Mouse (Mus musculus) myocyte (in vitro differentiated cells): Measurements from ENCODE around the gene Aqp6. TPM values are rescaled to one million over a fixed set of nuclear protein-coding genes. Genes with fewer than 3 reads are reported as not detected.
A peak's percentile ranks its signal among the peaks of the same experiment; 100 is the strongest.

Experiments
- H3K27me3 ChIP-seq: one replicate; pipeline ENCODE4 v1.6.1; 2011; ENCODE audit not compliant: control insufficient read depth, insufficient read depth, insufficient read length
- H3K36me3 ChIP-seq: one replicate; pipeline ENCODE4 v1.6.1; 2011; ENCODE audit not compliant: control insufficient read depth, insufficient read depth
- H3K4me2 ChIP-seq: one replicate; pipeline ENCODE4 v1.6.1; 2011; ENCODE audit warnings: low read depth, control low read depth
- H3K4me3 ChIP-seq: one replicate; pipeline ENCODE4 v1.5.1; 2011; ENCODE audit warnings: mild to moderate bottlenecking, control low read depth, moderate library complexity
- H3K79me2 ChIP-seq: one replicate; pipeline ENCODE4 v1.6.1; 2011; ENCODE audit not compliant: control insufficient read depth, insufficient read depth
- H3ac ChIP-seq: one replicate; pipeline ENCODE4 v1.6.1; 2011; ENCODE audit not compliant: control insufficient read depth, insufficient read length
- CEBPB ChIP-seq: IDR thresholded peaks from 2 replicates; pipeline ENCODE4 v1.6.1; 2011; ENCODE audit warnings: mild to moderate bottlenecking, moderate library complexity; ENCODE audit not compliant: poor library complexity, insufficient read depth, severe bottlenecking
- E2F4 ChIP-seq: IDR thresholded peaks from one replicate; pipeline ENCODE4 v1.6.1; 2011; ENCODE audit warnings: mild to moderate bottlenecking, control low read depth, moderate library complexity; ENCODE audit not compliant: insufficient read depth
- MAX ChIP-seq: IDR thresholded peaks from one replicate; pipeline ENCODE4 v1.6.1; 2011; ENCODE audit warnings: low read depth, mild to moderate bottlenecking, control low read depth
- MYOD1 ChIP-seq, 3 experiments: IDR thresholded peaks; one replicate each; pipeline ENCODE4 v1.6.1; 2011; ENCODE audit warnings: control low read depth in 2 of 3, low read depth in 2 of 3, mild to moderate bottlenecking in 2 of 3, moderate library complexity in 1 of 3; ENCODE audit not compliant: insufficient read length in 2 of 3, control insufficient read depth in 1 of 3
- MYOG ChIP-seq, 3 experiments: IDR thresholded peaks; one replicate each; pipeline ENCODE4 v1.6.1; 2011; ENCODE audit warnings: control low read depth in 2 of 3, low read depth in 2 of 3, mild to moderate bottlenecking in 2 of 3; ENCODE audit not compliant: insufficient read length in 2 of 3, control insufficient read depth in 1 of 3, insufficient read depth in 1 of 3
- POLR2A ChIP-seq: IDR thresholded peaks from one replicate; pipeline ENCODE4 v1.6.1; 2011; ENCODE audit warnings: low read depth, mild to moderate bottlenecking, control low read depth, moderate library complexity; ENCODE audit not compliant: insufficient read length
- POLR2AphosphoS2 ChIP-seq: IDR thresholded peaks from one replicate; pipeline ENCODE4 v1.6.1; 2011; ENCODE audit warnings: low read depth, control low read depth; ENCODE audit not compliant: insufficient read length
- REST ChIP-seq: IDR thresholded peaks from one replicate; pipeline ENCODE4 v1.6.1; 2011; ENCODE audit warnings: mild to moderate bottlenecking, control low read depth, moderate library complexity; ENCODE audit not compliant: insufficient read depth, insufficient read length
- SRF ChIP-seq: IDR thresholded peaks from one replicate; pipeline ENCODE4 v1.6.1; 2011; ENCODE audit warnings: low read depth; ENCODE audit not compliant: control insufficient read depth, insufficient read length
- TCF12 ChIP-seq: IDR thresholded peaks from one replicate; pipeline ENCODE4 v1.6.1; 2011; ENCODE audit warnings: mild to moderate bottlenecking, control low read depth; ENCODE audit not compliant: poor library complexity, insufficient read depth, severe bottlenecking
- TCF3 ChIP-seq: IDR thresholded peaks from one replicate; pipeline ENCODE4 v1.6.1; 2011; ENCODE audit warnings: low read depth, control low read depth; ENCODE audit not compliant: insufficient read length
- USF1 ChIP-seq: IDR thresholded peaks from one replicate; pipeline ENCODE4 v1.6.1; 2011; ENCODE audit warnings: low read depth, mild to moderate bottlenecking, control low read depth, moderate library complexity
- polyA plus RNA-seq: library from polyadenylated mRNA; unstranded; fragments of >200 nt; fragmentation: generic; extraction: Trizol; gene quantifications from one replicate; pipeline ENCODE4 v1.2.1, GENCODE M21; 2012; ENCODE audit warnings: missing spikeins

The Aqp6 gene
- polyA plus RNA-seq: not detected

- Histone ChIP-seq H3K4me2 (no peak within 1 kb of the TSS), H3K79me2 (no peaks in the 10 kb centered on the region), H3K4me3 (no peak within 1 kb of the TSS), H3K36me3 (no peaks in the 10 kb centered on the region), H3ac (no peak within 1 kb of the TSS), H3K27me3 (peaks cover 11% of the 10 kb centered on the region)
- TF ChIP-seq POLR2AphosphoS2 (no peak), E2F4 (no peak), POLR2A (no peak), REST (no peak)
Observed at GRCm38 (mm10) chr15:99600986-99601822, at the start of gene Aqp6. TSS of gene Aqp6 (plus strand) at chr15:99601400.

GRCm38 (mm10) chr15:99553767-99554166 is 47.4 kb upstream of the Aqp6 start:
- Histone ChIP-seq H3K79me2 (no peaks in the 10 kb centered on the region), H3K36me3 (no peaks in the 10 kb centered on the region), H3K4me3 (no peak overlapping the region), H3K4me2 (peak overlapping the region; percentile 61), H3K27me3 (no peaks in the 10 kb centered on the region), H3ac (no peak overlapping the region)
- TF ChIP-seq USF1 (peak; percentile 70), SRF (no peak), TCF12 (peak; percentile 55), MAX (peak; percentile 44), MYOG (IDR thresholded peaks at IDR 0.05; ENCODE audit: control insufficient read depth in 1 of 3, insufficient read depth in 1 of 3, insufficient read length in 2 of 3, low read depth in 2 of 3) (peak in 1 of 3 experiments; percentile 46), TCF3 (no peak), POLR2A (no peak), MYOD1 (IDR thresholded peaks at IDR 0.05; ENCODE audit: control insufficient read depth in 1 of 3, insufficient read length in 2 of 3, low read depth in 2 of 3) (peak in 2 of 3 experiments; percentile 21 to 52), E2F4 (no peak), POLR2AphosphoS2 (no peak), REST (no peak), CEBPB (no peak)

GRCm38 (mm10) chr15:99558947-99559346 is 42.3 kb upstream of the Aqp6 start:
- Histone ChIP-seq H3K27me3 (no peaks in the 10 kb centered on the region), H3K36me3 (no peaks in the 10 kb centered on the region), H3K79me2 (no peaks in the 10 kb centered on the region), H3K4me3 (no peak overlapping the region), H3ac (no peak overlapping the region), H3K4me2 (no peak overlapping the region)
- TF ChIP-seq TCF3 (no peak), MYOD1 (IDR thresholded peaks at IDR 0.05; ENCODE audit: control insufficient read depth in 1 of 3, insufficient read length in 2 of 3, low read depth in 2 of 3) (no peak), POLR2A (no peak), SRF (no peak), CEBPB (no peak), E2F4 (no peak), REST (no peak), MAX (no peak), TCF12 (no peak), POLR2AphosphoS2 (no peak), USF1 (no peak), MYOG (IDR thresholded peaks at IDR 0.05; ENCODE audit: control insufficient read depth in 1 of 3, insufficient read depth in 1 of 3, insufficient read length in 2 of 3, low read depth in 2 of 3) (no peak)

- no peak for TF ChIP-seq USF1
- TF ChIP-seq MYOG (IDR thresholded peaks at IDR 0.05; ENCODE audit: control insufficient read depth in 1 of 3, insufficient read depth in 1 of 3, insufficient read length in 2 of 3, low read depth in 2 of 3): no peak
- no peak for TF ChIP-seq POLR2AphosphoS2
- no peak for TF ChIP-seq TCF3
- TF ChIP-seq REST: no peak
- no peaks in the 10 kb centered on the region for H3K36me3 ChIP-seq
Observed at GRCm38 (mm10) chr15:99560246-99560645, 41.0 kb upstream of the Aqp6 start.

GRCm38 (mm10) chr15:99567371-99567770 is 33.8 kb upstream of the Aqp6 start:
- Histone ChIP-seq H3K4me3 (no peak overlapping the region), H3K79me2 (no peaks in the 10 kb centered on the region), H3K36me3 (no peaks in the 10 kb centered on the region), H3ac (no peak overlapping the region), H3K27me3 (no peaks in the 10 kb centered on the region), H3K4me2 (no peak overlapping the region)
- TF ChIP-seq MYOD1 (IDR thresholded peaks at IDR 0.05; ENCODE audit: control insufficient read depth in 1 of 3, insufficient read length in 2 of 3, low read depth in 2 of 3) (no peak), E2F4 (no peak), SRF (no peak), TCF3 (no peak), TCF12 (no peak), POLR2A (no peak), USF1 (no peak), MAX (no peak), CEBPB (no peak), REST (no peak), POLR2AphosphoS2 (no peak), MYOG (IDR thresholded peaks at IDR 0.05; ENCODE audit: control insufficient read depth in 1 of 3, insufficient read depth in 1 of 3, insufficient read length in 2 of 3, low read depth in 2 of 3) (no peak)

More at GRCm38 (mm10) chr15:99560246-99560645, 41.0 kb upstream of the Aqp6 start:
- Histone ChIP-seq H3ac (no peak overlapping the region), H3K4me3 (no peak overlapping the region), H3K27me3 (no peaks in the 10 kb centered on the region), H3K79me2 (no peaks in the 10 kb centered on the region), H3K4me2 (no peak overlapping the region)
